Mouse (Mus musculus) MEL (cell line): Measurements from ENCODE around the gene Notch2. TPM values are rescaled to one million over a fixed set of nuclear protein-coding genes. Genes with fewer than 3 reads are reported as not detected.

Experiments used
- DNase-seq: peaks from one replicate; pipeline ENCODE4 v3.0.0; 2011; ENCODE audit warnings: low read depth, low spot score
- H3K27ac ChIP-seq: 2 replicates; pipeline ENCODE4 v1.5.1; 2012; ENCODE audit warnings: low read depth, mild to moderate bottlenecking, control low read depth, low read length, moderate library complexity; ENCODE audit not compliant: control insufficient read depth
- H3K27me3 ChIP-seq, 2 experiments: fragments of 150-350 bp in 1 of 2; sonication (generic) in 1 of 2; 2 replicates each; pipeline ENCODE4 v1.6.1; 2012; ENCODE audit warnings: low read length in 2 of 2, mild to moderate bottlenecking in 2 of 2, improper control_type of control experiment in 1 of 2, moderate library complexity in 1 of 2; ENCODE audit not compliant: insufficient read depth in 2 of 2, control insufficient read depth in 1 of 2
- H3K36me3 ChIP-seq, 2 experiments: 2 replicates each; pipeline ENCODE4 v1.6.1; 2012 to 2014; ENCODE audit warnings: low read length in 2 of 2, improper control_type of control experiment in 1 of 2, inconsistent platforms in 1 of 2, mild to moderate bottlenecking in 1 of 2; ENCODE audit not compliant: insufficient read depth in 2 of 2, control insufficient read depth in 1 of 2
- H3K4me1 ChIP-seq, 2 experiments: fragments of 150-350 bp in 1 of 2; sonication (generic) in 1 of 2; 2 replicates each; pipeline ENCODE4 v1.6.1; 2012; ENCODE audit warnings: low read length in 2 of 2, improper control_type of control experiment in 1 of 2, mild to moderate bottlenecking in 1 of 2; ENCODE audit not compliant: insufficient read depth in 2 of 2, control insufficient read depth in 1 of 2
- H3K4me3 ChIP-seq, 2 experiments: fragments of 150-350 bp in 1 of 2; sonication (generic) in 1 of 2; 2 replicates each; pipeline ENCODE4 v1.5.1; 2012; ENCODE audit warnings: low read depth in 2 of 2, low read length in 2 of 2, mild to moderate bottlenecking in 2 of 2, moderate library complexity in 2 of 2, control low read depth in 1 of 2, improper control_type of control experiment in 1 of 2; ENCODE audit not compliant: control insufficient read depth in 1 of 2, insufficient read depth in 1 of 2
- H3K79me2 ChIP-seq: 2 replicates; pipeline ENCODE4 v1.6.1; 2012; ENCODE audit warnings: mild to moderate bottlenecking, low read length, moderate library complexity; ENCODE audit not compliant: control insufficient read depth, poor library complexity, insufficient read depth
- H3K9ac ChIP-seq: 2 replicates; pipeline ENCODE4 v1.6.1; 2012; ENCODE audit warnings: low read depth, mild to moderate bottlenecking, control low read depth, low read length, moderate library complexity; ENCODE audit not compliant: control insufficient read depth, poor library complexity, severe bottlenecking
- H3K9me3 ChIP-seq: fragments of 150-350 bp; sonication (generic); replicated peaks from 2 replicates; pipeline ENCODE4 v1.6.1; 2012; ENCODE audit warnings: mild to moderate bottlenecking, low read length, improper control_type of control experiment, moderate library complexity; ENCODE audit not compliant: insufficient read depth
- BHLHE40 ChIP-seq: IDR thresholded peaks from 2 replicates; pipeline ENCODE4 v1.6.1; 2012; ENCODE audit warnings: low read depth, mild to moderate bottlenecking, inconsistent platforms, low read length, improper control_type of control experiment, borderline replicate concordance
- CHD2 ChIP-seq: IDR thresholded peaks from 2 replicates; pipeline ENCODE4 v1.6.1; 2011; ENCODE audit warnings: low read length, improper control_type of control experiment
- ELF1 ChIP-seq: IDR thresholded peaks from 2 replicates; pipeline ENCODE4 v1.6.1; 2014; ENCODE audit warnings: low read depth, mild to moderate bottlenecking, inconsistent platforms, low read length, improper control_type of control experiment, moderate library complexity
- GABPA ChIP-seq: IDR thresholded peaks from 2 replicates; pipeline ENCODE4 v1.6.1; 2012; ENCODE audit warnings: low read depth, mild to moderate bottlenecking, inconsistent platforms, low read length, improper control_type of control experiment, moderate library complexity
- HCFC1 ChIP-seq: IDR thresholded peaks from 2 replicates; pipeline ENCODE4 v1.6.1; 2012; ENCODE audit warnings: low read depth, mild to moderate bottlenecking, inconsistent platforms, low read length, improper control_type of control experiment, moderate library complexity
- MAFK ChIP-seq: IDR thresholded peaks from 2 replicates; pipeline ENCODE4 v1.6.1; 2011; ENCODE audit warnings: low read depth, mild to moderate bottlenecking, low read length, improper control_type of control experiment, borderline replicate concordance
- MAX ChIP-seq: IDR thresholded peaks from 2 replicates; pipeline ENCODE4 v1.6.1; 2011; ENCODE audit warnings: low read length, improper control_type of control experiment
- MAZ ChIP-seq: IDR thresholded peaks from 2 replicates; pipeline ENCODE4 v1.6.1; 2012; ENCODE audit warnings: low read depth, mild to moderate bottlenecking, inconsistent platforms, low read length, improper control_type of control experiment
- MXI1 ChIP-seq: IDR thresholded peaks from 2 replicates; pipeline ENCODE4 v1.6.1; 2011; ENCODE audit warnings: mild to moderate bottlenecking, low read depth, low read length, improper control_type of control experiment
- MYB ChIP-seq: IDR thresholded peaks from 2 replicates; pipeline ENCODE4 v1.6.1; 2011; ENCODE audit warnings: mild to moderate bottlenecking, low read depth, low read length, improper control_type of control experiment
- NRF1 ChIP-seq: IDR thresholded peaks from 2 replicates; pipeline ENCODE4 v1.6.1; 2014; ENCODE audit warnings: low read depth, mild to moderate bottlenecking, inconsistent platforms, low read length, improper control_type of control experiment, moderate library complexity; ENCODE audit not compliant: poor library complexity, insufficient read depth, severe bottlenecking
- POLR2A ChIP-seq, 2 experiments: IDR thresholded peaks; 2 replicates each; pipeline ENCODE4 v1.6.1; 2011 to 2012; ENCODE audit warnings: low read length in 2 of 2, mild to moderate bottlenecking in 2 of 2, control low read depth in 1 of 2, improper control_type of control experiment in 1 of 2, low read depth in 1 of 2, moderate library complexity in 1 of 2; ENCODE audit not compliant: control insufficient read depth in 1 of 2, insufficient read depth in 1 of 2, poor library complexity in 1 of 2
- POLR2AphosphoS5 ChIP-seq: IDR thresholded peaks from 2 replicates; pipeline ENCODE4 v1.6.1; 2012; ENCODE audit warnings: low read depth, borderline replicate concordance, mild to moderate bottlenecking, inconsistent platforms, low read length, moderate library complexity, mixed read lengths
- SIN3A ChIP-seq: IDR thresholded peaks from 2 replicates; pipeline ENCODE4 v1.6.1; 2012; ENCODE audit warnings: low read length, improper control_type of control experiment, inconsistent platforms
- TAL1 ChIP-seq: IDR thresholded peaks from 2 replicates; pipeline ENCODE4 v1.6.1; 2012; ENCODE audit warnings: mild to moderate bottlenecking, inconsistent platforms, low read length, moderate library complexity, mixed read lengths
- TBP ChIP-seq: IDR thresholded peaks from 2 replicates; pipeline ENCODE4 v1.8.0; 2011; ENCODE audit warnings: low read depth, low read length, improper control_type of control experiment
- TCF12 ChIP-seq: IDR thresholded peaks from 2 replicates; pipeline ENCODE4 v1.6.1; 2014; ENCODE audit warnings: low read depth, mild to moderate bottlenecking, inconsistent platforms, low read length, improper control_type of control experiment, moderate library complexity
- UBTF ChIP-seq: IDR thresholded peaks from 2 replicates; pipeline ENCODE4 v1.6.1; 2012; ENCODE audit warnings: low read depth, mild to moderate bottlenecking, inconsistent platforms, low read length, improper control_type of control experiment, moderate library complexity, borderline replicate concordance; ENCODE audit not compliant: insufficient read depth
- USF2 ChIP-seq, 2 experiments: IDR thresholded peaks; 2 replicates each; pipeline ENCODE4 v1.6.1; 2011 to 2012; ENCODE audit warnings: improper control_type of control experiment in 2 of 2, low read length in 2 of 2, borderline replicate concordance in 1 of 2, inconsistent platforms in 1 of 2, low read depth in 1 of 2, mild to moderate bottlenecking in 1 of 2; ENCODE audit not compliant: insufficient read depth in 1 of 2
- ZKSCAN1 ChIP-seq: IDR thresholded peaks from 2 replicates; pipeline ENCODE4 v1.6.1; 2012; ENCODE audit warnings: low read depth, mild to moderate bottlenecking, inconsistent platforms, low read length, improper control_type of control experiment, moderate library complexity
- ZMIZ1 ChIP-seq: IDR thresholded peaks from 2 replicates; pipeline ENCODE4 v1.6.1; 2012; ENCODE audit warnings: low read depth, mild to moderate bottlenecking, inconsistent platforms, low read length, improper control_type of control experiment, moderate library complexity
- polyA plus RNA-seq, 2 experiments: library from polyadenylated mRNA; stranded (reverse) in 1 of 2; unstranded in 1 of 2; fragments of >175 nt in 1 of 2; fragments of >200 nt in 1 of 2; gene quantifications; 2 replicates each; pipeline versions ENCODE4 v1.2.1 to v1.2.4; 2012; ENCODE audit warnings: low replicate concordance in 2 of 2, low read depth in 1 of 2; ENCODE audit not compliant: insufficient read length in 2 of 2, insufficient read depth in 1 of 2, missing spikeins in 1 of 2
- total RNA-seq: library from RNA; depleted of rRNA; stranded (reverse); fragments of 300-350 nt; gene quantifications from 2 replicates; pipeline ENCODE4 v1.2.3, GENCODE M21; 2012

The Notch2 gene
- total and polyA plus RNA-seq, 3 experiments = 16.2 to 36.6 (median 16.6) TPM

- Histone ChIP-seq H3K4me1 (no peaks in the 10 kb centered on the region), H3K4me3 (no peak overlapping the region), H3K27ac (no peak overlapping the region), H3K79me2 (no peaks in the 10 kb centered on the region), H3K9ac (no peak overlapping the region), H3K36me3 (peaks cover 0 to 17% of the 10 kb centered on the region in 2 experiments; a peak in 2 of 4 replicates), H3K27me3 (no peaks in the 10 kb centered on the region), H3K9me3 (no peaks in the 10 kb centered on the region)
- TF ChIP-seq TBP (no peak), POLR2AphosphoS5 (no peak), GABPA (no peak), MYB (no peak), TCF12 (no peak), SIN3A (no peak), ZMIZ1 (no peak), NRF1 (no peak), CHD2 (no peak), HCFC1 (no peak), BHLHE40 (no peak), POLR2A (IDR thresholded peaks at IDR 0.05; ENCODE audit: control insufficient read depth in 1 of 2, insufficient read depth in 1 of 2, low read depth in 1 of 2, low read length in 2 of 2, poor library complexity in 1 of 2) (no peak), UBTF (no peak)
- no peak for DNase-seq
These were observed 93.4 kb downstream of the Notch2 start for GRCm38 (mm10) chr3:98106590-98107313.

DNA sequence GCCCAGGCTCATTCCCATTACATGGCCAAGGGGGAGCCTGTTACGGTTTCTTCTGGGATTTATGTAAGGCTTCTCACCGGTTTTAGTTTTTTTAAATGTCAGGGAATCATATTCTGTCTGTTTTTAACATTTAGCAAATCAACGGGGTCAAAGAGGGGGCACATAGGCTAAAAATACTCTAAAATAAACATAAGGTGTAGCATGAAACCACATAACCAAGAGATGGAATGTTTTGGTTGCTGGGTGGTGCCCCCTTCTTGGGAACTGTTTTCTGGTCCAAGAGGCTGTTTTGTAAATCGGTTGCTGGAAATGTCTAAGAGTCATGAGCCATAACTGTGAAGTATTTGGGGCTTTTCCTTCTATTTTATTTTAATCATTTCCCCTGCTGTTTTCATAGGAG is 95.1 kb downstream of the Notch2 start:
- no peak for TF ChIP-seq ZKSCAN1
- TF ChIP-seq BHLHE40 = no peak
- no peak for TF ChIP-seq MAZ
- TF ChIP-seq TCF12 = no peak
- TF ChIP-seq HCFC1 = no peak
- TF ChIP-seq MAFK = no peak
- no peak for TF ChIP-seq NRF1
- no peak for TF ChIP-seq SIN3A
- TF ChIP-seq MAX = no peak
- no peak for TF ChIP-seq TAL1
- TF ChIP-seq ELF1 = no peak
- TF ChIP-seq USF2 (IDR thresholded peaks at IDR 0.05; ENCODE audit: borderline replicate concordance in 1 of 2, insufficient read depth in 1 of 2, low read depth in 1 of 2, low read length in 2 of 2) = no peak
- TF ChIP-seq MXI1 = no peak
- no peak for TF ChIP-seq ZMIZ1
- TF ChIP-seq POLR2AphosphoS5 = no peak
- no peak for TF ChIP-seq POLR2A (IDR thresholded peaks at IDR 0.05; ENCODE audit: control insufficient read depth in 1 of 2, insufficient read depth in 1 of 2, low read depth in 1 of 2, low read length in 2 of 2, poor library complexity in 1 of 2)
- TF ChIP-seq, all 39 proteins: peak for 0
- no peak for DNase-seq
- Histone ChIP-seq H3K4me1 (no peaks in the 10 kb centered on the region), H3K9me3 (no peaks in the 10 kb centered on the region), H3K27me3 (no peaks in the 10 kb centered on the region), H3K9ac (no peak overlapping the region), H3K36me3 (peaks cover 0 to 9% of the 10 kb centered on the region in 2 experiments; a peak in 2 of 4 replicates), H3K79me2 (no peaks in the 10 kb centered on the region), H3K4me3 (no peak overlapping the region), H3K27ac (no peak overlapping the region)
